Mouse (Mus musculus): ENCODE data around the gene Ago3. TPM values are rescaled to one million over a fixed set of nuclear protein-coding genes. Genes with fewer than 3 reads are reported as not detected.
A peak's percentile ranks its signal among the peaks of the same experiment; 100 is the strongest.

The Ago3 gene
- polyA plus RNA-seq (2014; fragmentation: Nextera tagmentation; extraction: Ambion mirVana) = 8.4 and 15.7 TPM in 2 replicates

DNA sequence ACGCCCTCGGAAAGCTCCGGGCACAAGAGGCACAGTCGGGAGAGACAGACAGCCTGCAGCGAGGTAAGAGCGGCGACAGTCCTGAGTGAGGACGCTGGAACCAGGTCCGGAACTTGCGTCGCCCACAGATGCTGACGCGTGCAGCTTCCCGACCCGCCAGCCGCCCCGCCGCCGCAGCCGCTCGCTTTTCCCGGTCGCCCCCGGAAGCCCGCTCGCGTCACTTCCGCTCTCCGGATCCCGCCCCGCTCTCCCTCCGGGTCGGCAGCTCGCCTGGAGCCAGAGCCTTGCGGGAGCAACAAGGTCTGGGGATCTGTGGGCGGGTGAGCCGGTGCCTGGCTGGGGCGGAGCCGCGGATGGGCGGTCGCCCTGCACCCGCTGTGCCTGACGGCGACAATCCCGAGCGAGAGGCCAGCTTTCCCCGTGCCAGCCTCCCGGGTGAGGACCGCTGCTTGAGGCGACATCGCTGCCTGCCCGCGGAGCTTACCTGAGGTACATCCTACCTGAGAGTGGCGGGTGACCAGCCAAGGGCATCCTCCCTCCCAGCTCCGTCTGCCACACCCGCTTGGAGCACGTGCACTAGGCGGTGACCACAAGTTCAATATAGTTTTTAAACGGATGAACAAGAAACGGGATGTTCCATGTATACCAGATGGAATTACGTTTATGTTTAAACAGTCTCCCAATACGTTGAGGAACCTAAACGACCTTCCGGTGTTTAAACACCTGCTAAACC is at the start of gene Ago3:
TSS of gene Ago3 (minus strand) at position 210 of the 733 bp plus-strand sequence.
- ATAC-seq (replicated peaks; ENCODE audit: insufficient number of reproducible peaks, low FRiP score, low TSS enrichment) = peak; percentile 92
- H3K36me3 ChIP-seq (ENCODE audit: control insufficient read depth, insufficient read depth, low read length) = no peaks in the 10 kb centered on the region
- peak within 1 kb of the TSS; percentile 93 for H3K4me2 ChIP-seq
- H3K4me1 ChIP-seq (ENCODE audit: control insufficient read depth, insufficient read depth, low read length) = peaks cover 6% of the 10 kb centered on the region; the same call in 1 of the 2 replicates
- H3K9ac ChIP-seq (ENCODE audit: low read depth, low read length) = peak within 1 kb of the TSS; percentile 83
- H3K9me3 ChIP-seq (replicated peaks; ENCODE audit: control insufficient read depth, low read length) = no peaks in the 10 kb centered on the region
- H3K4me3 ChIP-seq (ENCODE audit: low read depth, low read length) = peak within 1 kb of the TSS; percentile 92
- under 1% methylated on average over 65 of the region's 65 CpGs for WGBS (ENCODE audit: insufficient replicate concordance)
- no peaks in the 10 kb centered on the region for H3K27me3 ChIP-seq (ENCODE audit: control insufficient read depth, insufficient read depth, low read length)
- H3K27ac ChIP-seq (ENCODE audit: low read depth, low read length) = peak within 1 kb of the TSS; percentile 85

DNA sequence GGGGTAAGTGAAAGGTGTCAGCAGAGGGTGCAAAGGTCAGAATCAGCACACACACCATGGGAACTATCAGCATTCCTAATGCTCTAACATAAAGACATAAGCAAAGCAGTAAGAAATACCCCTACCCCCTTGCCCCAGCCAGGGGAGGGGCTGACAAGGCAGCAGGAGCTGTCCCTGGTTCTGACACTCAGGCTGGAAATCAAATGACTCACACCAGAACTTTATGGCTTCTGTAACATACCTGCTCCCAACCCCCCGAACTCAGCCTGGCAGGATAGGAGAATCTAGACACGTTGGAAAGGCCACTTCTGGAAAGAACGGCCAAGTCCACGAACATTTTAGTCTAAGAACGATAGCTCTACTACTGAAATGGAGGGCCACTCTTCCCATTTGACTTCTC is 43.7 kb upstream of the Ago3 start:
- H3K36me3 ChIP-seq (ENCODE audit: control insufficient read depth, insufficient read depth, low read length) = no peaks in the 10 kb centered on the region
- no peaks in the 10 kb centered on the region for H3K4me1 ChIP-seq (ENCODE audit: control insufficient read depth, insufficient read depth, low read length)
- no peak overlapping the region for H3K4me3 ChIP-seq (ENCODE audit: low read depth, low read length)
- no peak overlapping the region for H3K4me2 ChIP-seq
- 33% methylated on average over 5 of the region's 5 CpGs for WGBS (ENCODE audit: insufficient replicate concordance)
- no peak overlapping the region for H3K9ac ChIP-seq (ENCODE audit: low read depth, low read length)
- H3K27ac ChIP-seq (ENCODE audit: low read depth, low read length) = no peak overlapping the region
- no peak for ATAC-seq (replicated peaks; ENCODE audit: insufficient number of reproducible peaks, low FRiP score, low TSS enrichment)
- H3K9me3 ChIP-seq (replicated peaks; ENCODE audit: control insufficient read depth, low read length) = no peaks in the 10 kb centered on the region
- H3K27me3 ChIP-seq (ENCODE audit: control insufficient read depth, insufficient read depth, low read length) = no peaks in the 10 kb centered on the region

DNA sequence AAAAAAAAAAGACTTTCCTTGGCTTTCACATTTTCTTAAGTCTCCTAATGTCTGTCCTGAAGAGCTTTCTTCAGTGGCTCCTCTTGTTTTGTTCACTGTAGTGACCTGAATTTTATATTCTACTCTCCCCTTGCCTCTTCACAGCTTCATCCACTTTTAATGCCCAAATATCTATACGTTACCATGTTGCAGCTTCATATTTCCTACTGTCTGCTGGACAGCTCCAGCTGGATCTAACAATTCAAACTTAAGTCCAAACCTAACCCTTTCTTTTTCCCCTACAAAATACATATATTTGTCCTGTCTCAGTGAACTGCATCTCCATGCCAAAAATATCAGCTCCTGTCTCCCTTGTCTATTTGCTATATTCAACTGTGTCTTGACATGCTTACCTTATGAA is 40.0 kb upstream of the Ago3 start:
- Histone ChIP-seq H3K27me3 (ENCODE audit: control insufficient read depth, insufficient read depth, low read length) (no peaks in the 10 kb centered on the region), H3K27ac (ENCODE audit: low read depth, low read length) (no peak overlapping the region), H3K4me1 (ENCODE audit: control insufficient read depth, insufficient read depth, low read length) (peaks cover 24% of the 10 kb centered on the region), H3K4me2 (no peak overlapping the region), H3K4me3 (ENCODE audit: low read depth, low read length) (no peak overlapping the region), H3K9me3 (replicated peaks; ENCODE audit: control insufficient read depth, low read length) (no peaks in the 10 kb centered on the region), H3K9ac (ENCODE audit: low read depth, low read length) (no peak overlapping the region), H3K36me3 (ENCODE audit: control insufficient read depth, insufficient read depth, low read length) (no peaks in the 10 kb centered on the region)
- 61% methylated on average over 1 of the region's 1 CpGs for WGBS (ENCODE audit: insufficient replicate concordance)
- no peak for ATAC-seq (replicated peaks; ENCODE audit: insufficient number of reproducible peaks, low FRiP score, low TSS enrichment)

DNA sequence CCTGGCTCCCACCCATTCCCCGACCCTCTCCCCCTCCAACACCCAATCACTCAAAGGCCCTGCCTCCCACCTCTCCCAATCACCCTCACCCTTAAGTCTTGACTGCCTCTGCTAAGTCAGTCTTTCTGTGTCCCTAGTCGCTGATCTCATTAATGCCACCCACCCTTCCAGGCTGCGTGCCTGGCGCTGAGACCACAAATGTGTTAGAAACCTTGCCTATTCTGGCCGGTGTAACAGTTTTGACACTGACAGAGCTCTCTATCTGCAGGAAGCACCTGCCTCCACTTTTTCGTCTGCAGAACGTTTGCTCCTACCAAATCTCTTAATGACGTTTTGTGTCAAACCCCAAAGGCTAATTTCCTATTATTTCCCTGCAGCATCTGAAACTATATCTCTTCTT is 39.6 kb upstream of the Ago3 start:
- WGBS (ENCODE audit: insufficient replicate concordance) = 5% methylated on average over 8 of the region's 8 CpGs
- Histone ChIP-seq H3K27ac (ENCODE audit: low read depth, low read length) (no peak overlapping the region), H3K4me1 (ENCODE audit: control insufficient read depth, insufficient read depth, low read length) (peaks cover 26% of the 10 kb centered on the region), H3K9me3 (replicated peaks; ENCODE audit: control insufficient read depth, low read length) (no peaks in the 10 kb centered on the region), H3K9ac (ENCODE audit: low read depth, low read length) (peak overlapping the region; percentile 92; the same call in 1 of the 2 replicates), H3K4me2 (peak overlapping the region; percentile 86), H3K27me3 (ENCODE audit: control insufficient read depth, insufficient read depth, low read length) (no peaks in the 10 kb centered on the region), H3K36me3 (ENCODE audit: control insufficient read depth, insufficient read depth, low read length) (no peaks in the 10 kb centered on the region), H3K4me3 (ENCODE audit: low read depth, low read length) (peak overlapping the region; percentile 88)
- no peak for ATAC-seq (replicated peaks; ENCODE audit: insufficient number of reproducible peaks, low FRiP score, low TSS enrichment)

DNA sequence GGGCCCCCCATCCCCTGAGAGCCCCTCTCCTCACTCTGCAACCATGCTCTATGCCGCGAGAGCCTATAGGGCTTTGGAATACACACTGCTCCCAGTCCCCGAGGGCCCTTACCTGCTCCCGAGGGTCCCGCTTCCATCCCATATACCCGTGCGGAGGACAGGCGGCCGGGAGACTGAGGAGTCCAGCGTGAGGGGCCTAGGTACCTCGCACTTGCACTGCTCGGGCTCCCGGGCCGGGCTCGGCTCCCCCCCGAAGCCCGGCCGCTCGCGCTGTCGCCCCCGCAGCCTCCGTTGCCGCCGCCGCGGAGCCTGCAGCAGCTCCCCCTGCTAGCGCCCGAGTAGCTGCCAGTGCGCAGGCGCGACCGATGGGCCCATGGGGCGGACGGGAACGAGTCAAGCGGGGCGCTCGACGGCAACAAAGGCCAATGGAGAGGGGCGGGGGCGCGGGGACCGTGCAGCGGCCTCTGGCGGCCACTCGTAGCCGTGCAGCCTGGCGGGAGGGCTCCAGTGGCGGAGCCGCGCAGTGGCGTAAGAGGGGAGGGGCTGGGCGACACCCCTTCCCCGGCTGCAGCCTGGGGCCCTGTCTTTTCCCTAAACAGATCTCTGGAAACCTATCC is 39.0 kb upstream of the Ago3 start, which contains the start of gene Ago1:
TSS of gene Ago1 (minus strand) at position 299 of the 617 bp plus-strand sequence.
- Histone ChIP-seq H3K4me1 (ENCODE audit: control insufficient read depth, insufficient read depth, low read length) (peaks cover 26% of the 10 kb centered on the region), H3K9me3 (replicated peaks; ENCODE audit: control insufficient read depth, low read length) (no peaks in the 10 kb centered on the region), H3K9ac (ENCODE audit: low read depth, low read length) (peak within 1 kb of the TSS; percentile 92), H3K36me3 (ENCODE audit: control insufficient read depth, insufficient read depth, low read length) (no peaks in the 10 kb centered on the region), H3K4me3 (ENCODE audit: low read depth, low read length) (peak within 1 kb of the TSS; percentile 88), H3K27me3 (ENCODE audit: control insufficient read depth, insufficient read depth, low read length) (no peaks in the 10 kb centered on the region), H3K27ac (ENCODE audit: low read depth, low read length) (peak within 1 kb of the TSS; percentile 82), H3K4me2 (peak within 1 kb of the TSS; percentile 86)
- peak; percentile 88 for ATAC-seq (replicated peaks; ENCODE audit: insufficient number of reproducible peaks, low FRiP score, low TSS enrichment)
- WGBS (ENCODE audit: insufficient replicate concordance) = under 1% methylated on average over 51 of the region's 55 CpGs

DNA sequence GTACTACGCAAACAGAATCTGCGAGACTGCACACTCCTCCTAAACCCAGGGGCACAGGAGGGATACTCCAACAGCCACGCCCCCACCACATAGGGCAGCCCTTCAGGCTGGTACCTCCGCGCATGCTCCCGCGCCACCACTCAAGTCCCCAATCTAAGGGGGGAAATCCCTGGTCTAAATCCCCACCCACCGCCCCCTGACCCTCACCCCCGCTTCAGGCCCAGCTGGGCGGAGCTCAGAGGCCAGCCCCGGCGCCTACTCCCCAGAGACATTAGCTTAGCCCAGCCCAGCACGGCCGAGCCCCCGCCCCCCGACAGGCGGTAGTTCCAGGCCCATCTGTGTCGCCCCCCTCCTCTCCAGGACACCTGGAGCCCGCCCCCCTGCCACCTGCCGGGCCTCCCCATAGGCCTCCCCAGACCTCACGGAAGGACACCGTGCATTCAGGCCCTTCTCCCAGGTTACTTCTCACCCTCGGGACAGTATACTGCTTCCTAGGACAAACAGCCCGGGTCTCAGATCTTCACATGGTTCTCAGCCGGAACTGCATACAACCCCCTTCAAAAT is 38.4 kb upstream of the Ago3 start:
- H3K4me1 ChIP-seq (ENCODE audit: control insufficient read depth, insufficient read depth, low read length) = peaks cover 26% of the 10 kb centered on the region
- under 1% methylated on average over 23 of the region's 25 CpGs for WGBS (ENCODE audit: insufficient replicate concordance)
- peak; percentile 54 for ATAC-seq (replicated peaks; ENCODE audit: insufficient number of reproducible peaks, low FRiP score, low TSS enrichment)

DNA sequence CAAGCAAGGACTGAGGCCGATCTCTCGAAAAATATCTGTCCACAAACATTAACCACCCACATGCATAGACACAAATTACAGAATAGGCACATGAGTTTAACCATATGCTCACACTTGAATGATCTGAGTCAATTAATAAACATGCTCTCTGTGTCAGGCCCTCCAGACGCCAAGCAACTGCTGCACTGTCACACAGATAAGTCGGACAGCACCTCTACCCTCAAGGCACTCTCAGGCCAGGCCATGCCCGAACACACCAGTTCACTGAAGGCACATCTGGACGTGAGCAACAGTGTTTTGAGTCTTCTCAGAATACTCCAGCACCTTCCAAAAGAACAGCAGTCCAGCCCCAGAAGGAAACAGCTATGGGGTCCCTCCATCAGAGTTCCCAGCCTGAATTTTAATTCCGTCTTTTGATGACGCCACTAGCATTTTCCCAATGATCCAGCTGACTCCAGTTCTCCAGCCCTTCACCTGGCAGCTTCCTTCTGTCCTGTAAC is 36.9 kb upstream of the Ago3 start:
- H3K27ac ChIP-seq (ENCODE audit: low read depth, low read length) = no peak overlapping the region
- H3K4me2 ChIP-seq = peak overlapping the region; percentile 46
- ATAC-seq (replicated peaks; ENCODE audit: insufficient number of reproducible peaks, low FRiP score, low TSS enrichment) = no peak
- 32% methylated on average over 8 of the region's 8 CpGs for WGBS (ENCODE audit: insufficient replicate concordance)
- H3K4me3 ChIP-seq (ENCODE audit: low read depth, low read length) = no peak overlapping the region
- no peaks in the 10 kb centered on the region for H3K27me3 ChIP-seq (ENCODE audit: control insufficient read depth, insufficient read depth, low read length)
- H3K36me3 ChIP-seq (ENCODE audit: control insufficient read depth, insufficient read depth, low read length) = no peaks in the 10 kb centered on the region
- H3K9ac ChIP-seq (ENCODE audit: low read depth, low read length) = no peak overlapping the region; the same call in 1 of the 2 replicates
- H3K4me1 ChIP-seq (ENCODE audit: control insufficient read depth, insufficient read depth, low read length) = peaks cover 26% of the 10 kb centered on the region
- no peaks in the 10 kb centered on the region for H3K9me3 ChIP-seq (replicated peaks; ENCODE audit: control insufficient read depth, low read length)

More for the DNA sequence above, 38.4 kb upstream of the Ago3 start:
- Histone ChIP-seq H3K4me3 (ENCODE audit: low read depth, low read length) (peak overlapping the region; percentile 88), H3K27me3 (ENCODE audit: control insufficient read depth, insufficient read depth, low read length) (no peaks in the 10 kb centered on the region), H3K9me3 (replicated peaks; ENCODE audit: control insufficient read depth, low read length) (no peaks in the 10 kb centered on the region), H3K9ac (ENCODE audit: low read depth, low read length) (peak overlapping the region; percentile 92), H3K4me2 (peak overlapping the region; percentile 86), H3K27ac (ENCODE audit: low read depth, low read length) (peak overlapping the region; percentile 82), H3K36me3 (ENCODE audit: control insufficient read depth, insufficient read depth, low read length) (no peaks in the 10 kb centered on the region)

DNA sequence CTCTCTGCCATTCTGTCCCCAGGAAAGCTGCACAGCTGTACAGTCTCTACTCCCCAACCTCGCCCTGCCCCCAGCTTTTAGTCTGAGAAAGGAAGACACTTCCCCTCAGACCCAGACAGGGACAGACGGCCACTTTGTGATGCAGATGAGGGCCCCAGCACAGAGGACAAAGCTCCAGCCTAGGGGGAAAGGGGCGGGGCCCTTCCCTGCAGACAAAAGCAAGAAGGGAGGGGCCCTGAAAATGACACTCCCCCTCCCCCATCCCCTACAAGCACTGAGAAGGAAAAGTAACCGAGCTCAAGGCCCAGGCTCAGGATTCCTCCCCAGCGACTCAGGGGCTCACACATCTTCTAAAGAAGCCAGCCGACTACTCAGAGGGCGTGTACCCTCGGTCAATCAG is 36.5 kb upstream of the Ago3 start:
- H3K4me2 ChIP-seq = peak overlapping the region; percentile 46
- WGBS (ENCODE audit: insufficient replicate concordance) = 8% methylated on average over 8 of the region's 8 CpGs
- H3K4me3 ChIP-seq (ENCODE audit: low read depth, low read length) = 0 out of 2 replicates have a peak overlapping the region, but pooled peaks have one; percentile 8
- no peak for ATAC-seq (replicated peaks; ENCODE audit: insufficient number of reproducible peaks, low FRiP score, low TSS enrichment)
- H3K4me1 ChIP-seq (ENCODE audit: control insufficient read depth, insufficient read depth, low read length) = peaks cover 26% of the 10 kb centered on the region
- no peaks in the 10 kb centered on the region for H3K36me3 ChIP-seq (ENCODE audit: control insufficient read depth, insufficient read depth, low read length)
- no peaks in the 10 kb centered on the region for H3K9me3 ChIP-seq (replicated peaks; ENCODE audit: control insufficient read depth, low read length)
- H3K27ac ChIP-seq (ENCODE audit: low read depth, low read length) = peak overlapping the region; percentile 29; the same call in 1 of the 2 replicates
- peak overlapping the region; percentile 22; the same call in 1 of the 2 replicates for H3K9ac ChIP-seq (ENCODE audit: low read depth, low read length)
- no peaks in the 10 kb centered on the region for H3K27me3 ChIP-seq (ENCODE audit: control insufficient read depth, insufficient read depth, low read length)
